Mouse (Mus musculus) mature B cell (primary cell): ENCODE measurements around the gene Olfr738.

Source experiments
- in situ Hi-C: fragments of 300-500 bp; cut with MboI; formaldehyde crosslinking; loops from 2 replicates; pipeline ENCODE4 v1.14.3; 2019

Olfr738 gene

GRCm38 (mm10) chr14:50407268-50407667 lies at the start of gene Olfr738:
Olfr738 (plus strand) TSS chr14:50407568.
- in situ Hi-C loops: no loop called here

GRCm38 (mm10) chr14:50357593-50357992 lies 49.8 kb upstream of the Olfr738 start, which contains the start of gene Tlr11:
Tlr11 (plus strand) TSS chr14:50357914.
- in situ Hi-C loops: no loop called here

GRCm38 (mm10) chr14:50360480-50360879 lies 46.9 kb upstream of the Olfr738 start:
- in situ Hi-C loops: no loop called here

- in situ Hi-C loops: no loop called here
Observed at GRCm38 (mm10) chr14:50363561-50363960, 43.8 kb upstream of the Olfr738 start.

GRCm38 (mm10) chr14:50380863-50381262 lies 26.5 kb upstream of the Olfr738 start, which contains the start of gene Olfr736:
Olfr736 (plus strand) TSS chr14:50381163.
- in situ Hi-C loops: no loop called here

- in situ Hi-C loops: no loop called here
Observed at GRCm38 (mm10) chr14:50418326-50418725, 11.0 kb downstream of the Olfr738 start, which contains the start of gene Olfr739. Olfr739 (plus strand) TSS chr14:50418626.

- in situ Hi-C loops: no loop called here
Observed at GRCm38 (mm10) chr14:50445245-50445644, 37.9 kb downstream of the Olfr738 start, which contains the start of gene Olfr740. Olfr740 (plus strand) TSS chr14:50445545.
